Mouse (Mus musculus) erythroblast, embryonic 14.5 days (primary cell): Measurements from ENCODE around the gene Bcas3.

ENCODE experiments used
- GATA1 ChIP-seq: IDR thresholded peaks from 2 replicates; pipeline ENCODE4 v1.6.1; 2012; ENCODE audit warnings: low read length, inconsistent platforms, mixed read lengths
- TAL1 ChIP-seq: IDR thresholded peaks from 3 replicates; pipeline ENCODE4 v1.6.1; 2012; ENCODE audit warnings: low read length, inconsistent platforms, mixed read lengths

DNA sequence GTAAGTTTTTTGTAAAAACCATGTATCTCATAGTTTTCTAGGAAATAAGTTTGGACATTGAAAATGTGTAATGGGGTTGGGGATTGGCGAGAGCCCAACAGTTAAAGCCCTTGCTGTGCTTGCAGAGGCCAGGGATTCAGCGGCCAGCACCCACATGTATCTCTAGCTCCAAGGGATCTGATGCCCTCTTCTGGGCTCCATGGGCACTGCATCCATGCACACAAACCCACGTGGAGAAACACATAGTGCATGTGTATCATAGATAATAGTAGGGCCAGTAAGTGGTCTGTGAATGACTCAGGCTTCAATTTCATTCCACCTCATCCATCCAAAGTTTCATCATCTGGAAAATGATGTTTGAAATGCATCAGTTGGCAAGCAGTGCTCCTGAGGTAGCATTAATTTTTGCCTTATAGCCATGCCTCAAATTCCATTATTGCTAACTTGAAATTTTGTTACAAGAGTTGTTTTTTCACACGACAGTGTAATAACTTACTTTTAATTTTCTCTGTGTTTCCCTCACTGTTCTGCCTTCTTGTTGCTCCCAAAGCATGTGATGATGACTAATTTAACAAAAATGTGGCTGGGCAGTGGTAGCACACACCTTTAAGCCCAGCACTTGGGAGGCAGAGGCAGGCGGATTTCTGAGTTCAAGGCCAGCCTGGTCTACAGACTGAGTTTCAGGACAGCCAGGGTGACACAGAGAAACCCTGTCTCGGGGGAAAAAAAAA lies 129.9 kb downstream of the Bcas3 start:
- TF ChIP-seq GATA1 (no peak), TAL1 (no peak)
